Mouse (Mus musculus) lung, adult 2 months (tissue): ENCODE results near the gene Morf4l1. TPM values are rescaled to one million over a fixed set of nuclear protein-coding genes. Genes with fewer than 3 reads are reported as not detected.

Source experiments
- DNase-seq: peaks from one replicate; pipeline ENCODE4 v3.0.0; 2022
- H3K4me1 ChIP-seq: fragments of 200-500 bp; 2 replicates; pipeline ENCODE4 v1.6.1; 2011; ENCODE audit warnings: low read length; ENCODE audit not compliant: control insufficient read depth, insufficient read depth
- H3K4me3 ChIP-seq: fragments of 200-500 bp; replicated peaks from 2 replicates; pipeline ENCODE3; 2011; ENCODE audit warnings: low read depth, mild to moderate bottlenecking, control low read depth, low read length; ENCODE audit errors: extremely low read depth
- CTCF ChIP-seq: fragments of 200-500 bp; IDR thresholded peaks from 2 replicates; pipeline ENCODE4 v1.5.1; 2011; ENCODE audit warnings: mild to moderate bottlenecking, low read length, control low read depth; ENCODE audit not compliant: insufficient read depth
- POLR2A ChIP-seq: fragments of 200-500 bp; IDR thresholded peaks from 2 replicates; pipeline ENCODE4 v1.6.1; 2011; ENCODE audit warnings: low read depth, mild to moderate bottlenecking, control low read depth, low read length, borderline replicate concordance; ENCODE audit errors: extremely low read depth
- WGBS: fragments of 180-500 bp; shearing (Covaris S2); methylation state at CpG from one replicate; pipeline ENCODE4 v1.1.7; 2018; 5-methylcytosine and 5-hydroxymethylcytosine counted together
- polyA plus RNA-seq: library from polyadenylated mRNA; depleted of rRNA; stranded (reverse); fragments of >200 nt; gene quantifications from 2 replicates; pipeline ENCODE4 v1.2.3, GENCODE M21; 2012

The Morf4l1 gene
- polyA plus RNA-seq, 1 experiment: 127 TPM

GRCm38 (mm10) chr9:90135466-90135865, 20.9 kb upstream of the Morf4l1 start:
- no peak for DNase-seq

GRCm38 (mm10) chr9:90133562-90134355, 19.2 kb upstream of the Morf4l1 start:
- 0 out of 2 replicates have a peak, but pooled peaks cover 2% of the 10 kb centered on the region for H3K4me1 ChIP-seq
- DNase-seq: no peak
- WGBS: 42% methylated on average over 7 of the region's 7 CpGs
- TF ChIP-seq POLR2A (no peak), CTCF (no peak)
- H3K4me3 ChIP-seq: no peak overlapping the region

More at GRCm38 (mm10) chr9:90135466-90135865, 20.9 kb upstream of the Morf4l1 start:
- Histone ChIP-seq H3K4me1 (0 out of 2 replicates have a peak, but pooled peaks cover 2% of the 10 kb centered on the region), H3K4me3 (no peak overlapping the region)
- WGBS: 80% methylated on average over 8 of the region's 8 CpGs
- TF ChIP-seq POLR2A (no peak), CTCF (no peak)

GRCm38 (mm10) chr9:90128636-90129201, 14.1 kb upstream of the Morf4l1 start:
- Histone ChIP-seq H3K4me1 (peaks cover 3% of the 10 kb centered on the region; the same call in 1 of the 2 replicates), H3K4me3 (no peak overlapping the region)
- TF ChIP-seq POLR2A (no peak), CTCF (no peak)
- no peak for DNase-seq
- 74% methylated on average over 6 of the region's 6 CpGs for WGBS

- Histone ChIP-seq H3K4me1 (peaks cover 3% of the 10 kb centered on the region; the same call in 1 of the 2 replicates), H3K4me3 (no peak overlapping the region)
- WGBS: 64% methylated on average over 6 of the region's 6 CpGs
- TF ChIP-seq CTCF: no peak
- no peak for TF ChIP-seq POLR2A
- no peak for DNase-seq
Measured at GRCm38 (mm10) chr9:90127146-90127545, 12.6 kb upstream of the Morf4l1 start.

DNA sequence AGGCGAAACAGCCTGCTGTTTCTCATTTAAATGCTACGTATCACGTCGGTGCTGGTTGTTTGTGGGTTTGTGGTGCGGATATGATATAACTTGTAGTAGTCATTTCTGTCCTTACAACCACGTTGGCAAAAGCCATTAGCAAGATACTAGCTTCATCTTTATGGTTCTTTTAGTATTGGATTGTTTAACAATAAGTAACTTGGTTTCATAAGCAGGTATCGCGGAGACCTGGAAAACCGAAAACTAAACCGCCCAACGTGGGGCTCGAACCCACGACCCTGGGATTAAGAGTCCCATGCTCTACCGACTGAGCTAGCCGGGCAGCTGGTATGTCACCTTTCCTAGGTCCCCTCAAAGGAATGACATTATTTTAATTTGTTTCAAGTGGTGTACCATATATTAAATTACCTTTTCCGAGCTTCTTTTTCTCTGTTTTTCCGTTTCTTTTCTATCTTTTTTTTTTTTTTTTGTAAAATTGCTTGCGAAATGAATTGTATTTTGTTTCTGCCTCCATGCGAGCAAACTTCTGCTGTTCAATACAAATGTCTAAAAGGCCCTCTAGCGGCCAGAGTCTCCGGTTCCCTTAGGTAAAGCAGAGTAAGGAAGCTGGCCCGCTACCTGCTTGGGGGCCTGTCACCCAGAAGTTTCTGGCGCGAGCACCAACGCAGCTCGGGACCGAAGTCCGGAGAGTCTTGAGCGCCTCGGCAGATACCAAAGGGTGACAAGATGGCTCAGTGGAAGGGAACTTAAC, 11.9 kb upstream of the Morf4l1 start:
- peak overlapping the region; percentile 53 for H3K4me3 ChIP-seq
- no peak for TF ChIP-seq POLR2A
- peak; percentile 37; the same call in 1 of the 2 replicates for TF ChIP-seq CTCF
- WGBS: 2% methylated on average over 30 of the region's 30 CpGs
- DNase-seq: peak; percentile 68
- peaks cover 3% of the 10 kb centered on the region; the same call in 1 of the 2 replicates for H3K4me1 ChIP-seq

DNA sequence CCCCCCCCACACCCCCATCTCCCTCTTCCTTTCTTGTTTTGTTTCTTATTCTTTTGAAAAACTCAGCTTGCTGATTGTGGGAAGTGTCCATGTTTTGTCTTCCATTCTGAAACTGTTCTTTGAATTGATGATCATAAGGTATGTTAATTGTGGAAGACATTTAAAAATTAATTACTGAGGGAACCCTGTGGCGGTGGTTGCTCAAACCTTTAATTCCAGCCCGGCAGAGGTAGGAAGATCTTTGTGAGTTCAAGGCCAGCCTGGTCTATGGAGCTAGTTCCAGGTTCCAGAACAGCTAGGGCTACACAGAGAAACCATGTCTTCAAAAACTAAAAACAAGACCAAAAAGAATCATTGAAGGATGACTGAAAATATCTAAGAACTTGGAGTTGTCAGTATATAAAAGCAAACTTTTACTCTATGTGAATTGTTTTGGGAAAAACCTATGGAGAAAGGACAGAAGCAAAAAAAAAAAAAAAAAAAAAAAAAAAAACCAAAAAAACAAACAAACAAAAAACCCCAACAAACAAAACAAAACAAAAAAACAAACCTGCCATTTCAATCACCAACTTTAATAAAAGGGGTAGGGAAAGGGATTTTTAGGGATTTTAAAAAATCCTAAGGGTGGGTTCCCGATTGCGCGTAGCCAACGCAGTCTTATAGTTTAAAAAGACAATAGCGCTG, 11.0 kb upstream of the Morf4l1 start:
- no peak overlapping the region for H3K4me3 ChIP-seq

GRCm38 (mm10) chr9:90124873-90125245, 10.3 kb upstream of the Morf4l1 start:
- no peak overlapping the region for H3K4me3 ChIP-seq
- WGBS: 30% methylated on average over 8 of the region's 8 CpGs
- no peak for DNase-seq

More for the DNA sequence above, 11.0 kb upstream of the Morf4l1 start:
- peaks cover 3% of the 10 kb centered on the region; the same call in 1 of the 2 replicates for H3K4me1 ChIP-seq
- TF ChIP-seq CTCF (no peak), POLR2A (no peak)
- 35% methylated on average over 7 of the region's 7 CpGs for WGBS
- no peak for DNase-seq

DNA sequence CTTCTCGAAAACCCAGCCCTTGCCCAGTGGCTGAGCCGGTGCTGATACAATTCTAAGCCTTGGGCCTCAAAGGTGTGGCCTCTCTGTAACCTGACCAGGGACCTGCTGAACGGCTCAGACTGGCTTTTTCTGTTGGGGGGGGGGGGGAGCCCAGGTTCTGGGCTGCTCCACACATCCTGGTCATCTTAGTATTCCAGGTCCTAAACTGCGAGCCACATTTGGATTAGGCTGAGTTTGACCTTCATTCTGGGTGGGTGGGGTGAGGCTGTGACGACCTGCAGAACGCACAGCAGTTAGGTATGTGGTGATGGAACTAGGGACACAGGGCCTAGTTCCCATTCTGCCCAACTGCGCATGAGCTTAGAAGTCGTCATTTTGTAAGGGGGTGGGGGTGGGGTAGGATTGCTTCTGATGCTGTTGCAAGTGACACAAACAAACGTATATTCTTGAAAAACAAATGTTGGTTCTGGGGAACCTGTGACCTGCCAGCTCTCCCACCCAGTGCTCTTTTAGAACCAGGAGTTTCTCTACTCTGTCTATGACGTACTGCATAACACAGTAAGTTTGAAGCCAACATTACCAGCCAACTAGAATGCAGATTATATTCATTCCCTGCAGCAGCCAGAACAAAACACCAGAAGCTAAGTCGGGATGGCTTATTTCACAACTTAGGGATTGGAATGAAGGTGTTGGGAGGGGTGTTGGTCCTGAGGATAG, 9.7 kb upstream of the Morf4l1 start:
- H3K4me1 ChIP-seq: peaks cover 3% of the 10 kb centered on the region; the same call in 1 of the 2 replicates
- TF ChIP-seq POLR2A: no peak
- no peak for TF ChIP-seq CTCF
- 53% methylated on average over 11 of the region's 11 CpGs for WGBS
- H3K4me3 ChIP-seq: no peak overlapping the region
- DNase-seq: no peak

More at GRCm38 (mm10) chr9:90124873-90125245, 10.3 kb upstream of the Morf4l1 start:
- H3K4me1 ChIP-seq: peaks cover 3% of the 10 kb centered on the region; the same call in 1 of the 2 replicates
- TF ChIP-seq POLR2A: no peak
- TF ChIP-seq CTCF: no peak

GRCm38 (mm10) chr9:90122246-90122740, 7.7 kb upstream of the Morf4l1 start:
- H3K4me3 ChIP-seq: no peak overlapping the region
- peaks cover 3% of the 10 kb centered on the region; the same call in 1 of the 2 replicates for H3K4me1 ChIP-seq
- WGBS: 74% methylated on average over 4 of the region's 4 CpGs
- TF ChIP-seq CTCF (no peak), POLR2A (no peak)
- DNase-seq: no peak
